Mouse (Mus musculus) lung, adult 2 months (tissue): ENCODE data around the gene Hp1bp3.

Experiments used
- CTCF ChIP-seq: fragments of 200-500 bp; IDR thresholded peaks from 2 replicates; pipeline ENCODE4 v1.5.1; 2011; ENCODE audit warnings: mild to moderate bottlenecking, low read length, control low read depth; ENCODE audit not compliant: insufficient read depth
- POLR2A ChIP-seq: fragments of 200-500 bp; IDR thresholded peaks from 2 replicates; pipeline ENCODE4 v1.6.1; 2011; ENCODE audit warnings: low read depth, mild to moderate bottlenecking, control low read depth, low read length, borderline replicate concordance; ENCODE audit errors: extremely low read depth

DNA sequence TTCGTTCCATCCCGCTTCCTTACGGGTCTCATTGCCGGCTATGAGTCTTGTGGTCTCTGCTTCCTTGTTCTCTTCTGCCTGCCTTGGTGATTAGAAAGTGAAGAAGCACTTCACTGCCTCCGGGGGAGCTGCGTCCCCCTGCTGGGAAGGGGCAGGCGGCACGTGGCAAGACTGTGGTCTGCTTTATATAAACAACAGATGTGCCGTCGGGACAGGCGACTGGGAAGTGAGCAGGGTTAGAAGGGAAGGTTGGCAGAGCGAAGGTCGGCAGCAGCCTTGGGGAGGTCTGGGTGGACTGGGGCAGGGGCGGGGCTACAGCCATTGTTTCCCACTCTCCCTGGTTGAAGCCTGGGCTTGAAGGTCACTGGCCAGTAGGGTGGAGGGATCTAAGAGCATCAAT lies 35.7 kb downstream of the Hp1bp3 start:
- TF ChIP-seq CTCF (no peak), POLR2A (no peak)
